Mouse (Mus musculus) T-helper 17 cell (primary cell): ENCODE results near the gene Prpf4b.
"Not testable (repeated sequence)": the region's sequence is repeated elsewhere in the genome, so short reads cannot be mapped to it uniquely, and the experiment has no call there.

Experiments used
- in situ Hi-C, 2 experiments: fragments of 300-600 bp; cut with MboI, MseI; formaldehyde crosslinking; loops; 1 replicate in 1 of 2; 2 replicates in 1 of 2; pipeline ENCODE4 v1.15.1; 2025; ENCODE audit warnings: high pct_unique_total_duplicates in 2 of 2

Gene Prpf4b

GRCm38 (mm10) chr13:34924210-34924609 lies 49.1 kb downstream of the Prpf4b start, which contains the start of the genes Fam217a and 4933417A18Rik:
TSS of gene Fam217a (minus strand) at chr13:34924310.
TSS of gene 4933417A18Rik (plus strand) at chr13:34924409.
- in situ Hi-C loops = no loop called here

DNA sequence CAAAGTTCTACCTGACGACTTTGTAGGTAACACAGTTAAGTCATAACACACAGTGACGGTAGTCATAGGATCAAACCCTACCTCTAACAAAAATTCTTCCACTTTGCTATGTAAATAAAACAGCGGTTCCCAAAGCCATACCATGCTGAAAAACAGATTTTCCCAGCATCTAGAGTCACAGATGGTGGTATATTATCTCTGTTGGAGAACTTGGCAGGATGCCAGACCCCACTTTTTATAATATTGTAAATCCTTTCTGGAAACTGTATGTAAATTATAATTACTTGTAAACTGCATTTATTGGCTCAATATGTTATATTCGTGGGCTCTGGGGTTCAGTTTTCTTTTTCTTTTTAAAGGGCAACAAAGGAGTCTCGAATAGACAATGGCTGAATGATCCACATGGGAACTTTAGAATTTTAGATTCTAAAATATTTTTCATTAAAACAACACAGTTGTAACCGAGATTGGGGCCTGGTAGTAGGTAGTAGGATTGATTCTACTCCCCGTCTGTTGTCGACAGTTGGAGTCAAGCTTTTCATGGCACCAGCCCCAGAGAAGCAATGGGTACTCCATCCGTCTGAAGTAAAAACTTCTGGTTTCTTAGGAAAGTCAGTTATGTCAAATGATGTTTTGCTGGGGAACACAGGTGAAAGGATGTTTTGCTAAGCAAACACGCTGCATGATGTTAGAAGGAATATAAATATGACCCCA lies 60.0 kb downstream of the Prpf4b start:
- in situ Hi-C loops = no loop called here

GRCm38 (mm10) chr13:34942370-34942769 lies 67.3 kb downstream of the Prpf4b start:
- in situ Hi-C loops = no loop called here

GRCm38 (mm10) chr13:34951437-34951836 lies 76.3 kb downstream of the Prpf4b start:
- in situ Hi-C loops = not testable (repeated sequence)
